Mouse (Mus musculus): ENCODE results near the gene Mixl1.

Mixl1 gene

DNA sequence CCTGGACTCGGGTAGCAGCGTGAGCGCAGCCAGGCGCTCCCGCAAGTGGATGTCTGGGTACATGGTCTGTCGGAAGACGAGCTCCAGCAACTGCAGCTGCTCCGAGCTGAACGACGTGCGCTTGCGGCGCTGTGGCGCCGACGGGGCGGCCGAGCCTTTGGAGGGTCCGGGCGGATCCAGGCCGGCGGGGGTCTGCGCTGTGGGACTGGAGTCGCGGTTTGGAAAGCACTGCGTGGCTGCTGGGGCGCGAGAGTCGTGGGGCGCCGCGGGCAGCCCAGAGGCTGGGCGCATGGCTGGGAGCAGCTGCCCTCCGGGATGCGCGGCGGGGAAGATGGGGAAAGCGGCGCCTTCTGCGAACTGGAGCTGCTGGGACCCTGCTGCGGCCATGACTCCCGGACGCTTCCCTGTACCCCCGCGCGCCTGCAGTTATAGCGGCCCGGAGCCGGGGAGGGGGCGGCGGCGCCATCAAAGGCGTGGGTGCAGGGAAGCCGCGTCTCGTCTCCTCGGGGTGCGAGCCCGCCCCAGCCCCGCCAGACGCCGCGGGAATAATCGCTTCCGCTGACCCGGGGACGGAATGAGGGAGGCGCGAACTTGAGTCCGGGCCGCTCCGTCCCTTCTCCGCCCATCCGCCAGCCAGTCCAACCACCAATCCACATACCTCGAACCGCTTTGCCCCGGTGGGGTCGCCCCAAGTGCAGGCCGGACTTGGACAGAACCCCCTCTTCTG is at the start of gene Mixl1:
Gene Mixl1, minus strand, starts transcription at position 409 of the 727 bp plus-strand sequence.
- Histone ChIP-seq H3K36me3 (ENCODE audit: control insufficient read depth, insufficient read depth, low read length, poor library complexity, severe bottlenecking) (no peaks in the 10 kb centered on the region), H3K27me3 (ENCODE audit: control insufficient read depth, insufficient read depth, low read length, poor library complexity, severe bottlenecking) (no peaks in the 10 kb centered on the region)
- DNase-seq (ENCODE audit: low read depth, low spot score), result peak; percentile 14

DNA sequence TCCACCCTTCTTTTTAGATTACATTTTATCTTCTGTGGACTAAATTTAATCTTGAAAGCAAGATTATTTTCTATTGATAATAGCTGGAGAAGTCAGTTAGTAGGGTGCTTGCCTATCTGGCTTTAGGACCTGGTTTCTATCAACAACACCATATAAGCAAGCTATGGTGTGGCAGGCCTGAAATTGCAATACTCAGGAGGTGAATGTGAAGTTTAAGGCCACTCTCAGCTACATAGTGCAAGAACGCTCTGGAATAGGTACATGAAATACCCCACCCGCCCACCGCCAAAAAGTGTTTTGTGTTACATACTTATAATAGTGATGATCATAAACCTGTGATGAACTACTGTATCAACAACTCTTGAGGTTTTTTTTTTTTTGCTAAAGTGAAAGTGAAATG is 32.4 kb upstream of the Mixl1 start:
- Histone ChIP-seq H3K27me3 (ENCODE audit: control insufficient read depth, insufficient read depth, low read length, poor library complexity, severe bottlenecking) (no peaks in the 10 kb centered on the region), H3K36me3 (ENCODE audit: control insufficient read depth, insufficient read depth, low read length, poor library complexity, severe bottlenecking) (peaks cover 2% of the 10 kb centered on the region; the same call in 1 of the 2 replicates)
- no peak for DNase-seq (ENCODE audit: low read depth, low spot score)

DNA sequence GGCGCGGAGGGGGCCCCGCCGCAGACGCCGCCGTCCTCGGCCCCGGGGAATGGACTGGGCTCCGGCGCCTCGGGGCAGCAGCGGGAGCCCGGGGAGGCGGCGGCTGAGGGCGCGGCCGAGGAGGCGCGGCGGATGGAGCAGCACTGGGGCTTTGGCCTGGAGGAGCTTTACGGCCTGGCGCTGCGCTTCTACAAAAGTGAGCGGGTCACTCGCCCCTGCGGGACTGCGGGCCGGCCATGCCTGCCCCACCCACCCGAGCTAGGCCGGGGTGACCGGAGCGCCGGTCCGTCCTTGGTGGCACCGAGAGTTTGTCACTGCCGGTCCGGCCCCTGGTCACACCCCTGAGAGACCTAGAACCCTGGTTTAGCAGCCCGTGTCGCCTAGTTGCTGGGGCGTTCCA is 29.3 kb upstream of the Mixl1 start:
- Histone ChIP-seq H3K27me3 (ENCODE audit: control insufficient read depth, insufficient read depth, low read length, poor library complexity, severe bottlenecking) (no peaks in the 10 kb centered on the region), H3K36me3 (ENCODE audit: control insufficient read depth, insufficient read depth, low read length, poor library complexity, severe bottlenecking) (peaks cover 2% of the 10 kb centered on the region; the same call in 1 of the 2 replicates)
- DNase-seq (ENCODE audit: low read depth, low spot score), result no peak

DNA sequence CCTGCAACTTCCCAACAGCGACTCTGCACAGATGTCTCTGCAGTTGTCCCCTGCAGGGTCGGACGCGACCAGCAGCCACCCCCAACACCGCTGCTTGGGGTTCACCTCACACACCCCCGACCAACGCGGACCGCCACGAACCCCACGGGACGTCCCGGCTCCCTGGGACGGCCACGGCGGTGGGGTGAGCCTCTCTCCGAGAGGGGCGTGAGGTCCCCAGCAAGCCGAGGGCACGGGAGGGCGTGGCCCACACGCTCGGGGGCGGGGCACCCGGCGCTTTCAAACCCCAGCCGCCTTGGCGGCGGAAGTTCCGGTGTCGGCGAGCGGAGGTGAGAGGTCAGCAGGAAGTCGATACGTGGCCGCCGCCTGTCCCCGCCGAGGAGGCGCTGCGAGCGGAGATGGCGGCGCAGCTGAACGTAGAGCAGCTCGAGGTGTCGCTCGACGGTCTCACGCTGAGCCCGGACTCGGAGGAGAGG is 28.9 kb upstream of the Mixl1 start, which contains the start of gene Acbd3:
Gene Acbd3, plus strand, starts transcription at position 340 of the 476 bp plus-strand sequence.
- Histone ChIP-seq H3K27me3 (ENCODE audit: control insufficient read depth, insufficient read depth, low read length, poor library complexity, severe bottlenecking) (no peaks in the 10 kb centered on the region), H3K36me3 (ENCODE audit: control insufficient read depth, insufficient read depth, low read length, poor library complexity, severe bottlenecking) (peaks cover 2% of the 10 kb centered on the region; the same call in 1 of the 2 replicates)
- DNase-seq (ENCODE audit: low read depth, low spot score), result peak; percentile 92

DNA sequence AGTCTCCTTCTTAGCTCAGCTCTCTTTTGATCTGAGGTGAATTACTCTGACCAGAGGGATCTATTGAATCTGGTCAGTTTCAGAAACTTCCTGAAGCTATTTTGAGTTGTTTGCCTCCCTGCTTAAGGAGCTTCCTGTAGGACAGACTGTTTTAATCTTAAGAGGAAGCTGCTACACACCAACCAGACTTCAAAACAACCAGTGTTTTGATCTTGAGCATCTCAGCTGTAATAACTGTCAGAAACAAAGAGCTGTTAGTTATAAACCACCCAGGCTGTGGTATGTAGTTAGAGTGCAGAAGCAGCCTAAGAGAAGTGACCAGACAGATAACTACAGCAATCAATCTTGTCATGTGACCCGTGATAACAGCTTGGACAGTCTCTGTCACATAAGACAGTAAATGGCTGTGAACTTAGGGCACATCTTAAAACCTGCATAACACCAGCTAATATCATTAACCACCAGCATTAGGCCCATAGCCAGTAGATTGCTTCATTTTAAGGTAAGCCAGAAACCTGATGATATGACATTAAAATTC is 26.9 kb upstream of the Mixl1 start:
- H3K27me3 ChIP-seq (ENCODE audit: control insufficient read depth, insufficient read depth, low read length, poor library complexity, severe bottlenecking), result no peaks in the 10 kb centered on the region
- no peak for DNase-seq (ENCODE audit: low read depth, low spot score)
- no peaks in the 10 kb centered on the region for H3K36me3 ChIP-seq (ENCODE audit: control insufficient read depth, insufficient read depth, low read length, poor library complexity, severe bottlenecking)

DNA sequence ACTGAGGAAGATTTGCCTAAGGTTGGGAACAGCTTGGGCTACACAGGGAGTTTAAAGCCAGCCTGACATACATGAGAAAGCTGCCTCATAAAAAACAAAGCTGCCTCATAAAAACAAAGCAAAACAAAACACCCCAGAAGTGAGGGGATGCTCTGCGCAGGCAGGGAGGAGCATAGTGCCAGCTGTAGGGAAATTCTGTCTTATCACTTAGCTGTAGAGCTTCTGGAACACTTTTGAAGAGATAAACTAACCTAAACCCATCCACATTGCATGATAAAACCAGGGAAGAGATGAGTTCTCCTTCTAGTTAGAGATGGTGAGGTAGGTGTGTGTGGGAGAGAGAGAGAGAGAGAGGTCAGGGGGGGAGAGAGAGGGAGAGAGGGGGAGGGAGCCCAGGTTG is 25.8 kb upstream of the Mixl1 start:
- DNase-seq (ENCODE audit: low read depth, low spot score), result no peak
- H3K27me3 ChIP-seq (ENCODE audit: control insufficient read depth, insufficient read depth, low read length, poor library complexity, severe bottlenecking), result no peaks in the 10 kb centered on the region
- no peaks in the 10 kb centered on the region for H3K36me3 ChIP-seq (ENCODE audit: control insufficient read depth, insufficient read depth, low read length, poor library complexity, severe bottlenecking)

DNA sequence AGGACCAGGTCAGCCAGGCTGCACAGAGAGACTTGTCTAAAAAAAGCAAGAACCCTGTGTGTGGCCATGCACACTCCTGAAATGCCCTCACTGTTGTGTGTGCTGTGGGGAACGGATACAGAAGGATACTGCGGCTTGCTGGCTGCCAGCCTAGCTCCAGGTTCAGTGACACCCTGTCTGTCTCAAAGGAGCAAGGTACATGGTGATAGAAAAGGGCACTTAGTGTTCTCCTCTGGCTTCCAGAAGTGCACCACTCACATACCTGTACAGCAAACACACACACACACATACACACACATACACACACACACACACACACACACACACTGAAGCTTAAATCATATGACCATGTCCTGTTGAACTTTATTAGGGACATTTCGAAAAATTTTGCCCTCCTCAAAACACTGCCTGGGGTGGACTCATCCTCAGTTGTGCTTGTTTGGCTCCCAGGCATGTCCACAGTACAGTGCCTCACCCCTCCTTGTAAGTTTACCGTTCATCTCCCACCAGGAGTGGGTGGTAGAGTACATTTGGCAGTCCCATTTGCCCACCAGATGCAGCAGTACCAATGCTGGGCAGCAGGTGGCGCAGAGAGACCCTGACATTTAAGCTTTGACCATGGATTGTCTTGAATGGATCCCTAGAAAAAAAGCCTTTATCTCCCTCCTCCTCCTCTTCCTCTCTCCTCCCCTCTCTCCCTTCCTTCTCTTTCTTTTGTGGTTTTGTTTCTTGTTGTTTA is 23.3 kb upstream of the Mixl1 start:
- DNase-seq (ENCODE audit: low read depth, low spot score), result peak; percentile 89
- no peaks in the 10 kb centered on the region for H3K36me3 ChIP-seq (ENCODE audit: control insufficient read depth, insufficient read depth, low read length, poor library complexity, severe bottlenecking)
- no peaks in the 10 kb centered on the region for H3K27me3 ChIP-seq (ENCODE audit: control insufficient read depth, insufficient read depth, low read length, poor library complexity, severe bottlenecking)

DNA sequence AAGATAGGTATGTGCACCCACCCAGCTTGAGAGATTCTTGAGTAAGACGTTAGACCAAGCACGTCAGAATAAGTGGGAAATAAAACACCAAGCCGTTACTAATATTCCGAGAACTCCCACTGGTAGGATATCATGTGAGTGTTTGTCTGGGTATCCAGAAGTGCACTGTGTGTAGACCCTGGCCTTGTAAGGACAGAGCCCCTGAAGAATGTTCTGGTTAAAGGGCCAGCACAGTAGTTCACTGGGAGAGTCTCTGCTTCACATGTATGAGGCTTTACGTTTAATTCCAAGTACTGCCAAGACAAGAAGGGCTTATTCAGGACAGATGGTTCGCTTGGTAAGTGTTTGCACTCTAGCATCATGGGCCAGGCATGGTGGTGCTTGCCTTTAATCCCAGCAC is 22.6 kb upstream of the Mixl1 start:
- Histone ChIP-seq H3K36me3 (ENCODE audit: control insufficient read depth, insufficient read depth, low read length, poor library complexity, severe bottlenecking) (no peaks in the 10 kb centered on the region), H3K27me3 (ENCODE audit: control insufficient read depth, insufficient read depth, low read length, poor library complexity, severe bottlenecking) (no peaks in the 10 kb centered on the region)
- DNase-seq (ENCODE audit: low read depth, low spot score), result no peak

DNA sequence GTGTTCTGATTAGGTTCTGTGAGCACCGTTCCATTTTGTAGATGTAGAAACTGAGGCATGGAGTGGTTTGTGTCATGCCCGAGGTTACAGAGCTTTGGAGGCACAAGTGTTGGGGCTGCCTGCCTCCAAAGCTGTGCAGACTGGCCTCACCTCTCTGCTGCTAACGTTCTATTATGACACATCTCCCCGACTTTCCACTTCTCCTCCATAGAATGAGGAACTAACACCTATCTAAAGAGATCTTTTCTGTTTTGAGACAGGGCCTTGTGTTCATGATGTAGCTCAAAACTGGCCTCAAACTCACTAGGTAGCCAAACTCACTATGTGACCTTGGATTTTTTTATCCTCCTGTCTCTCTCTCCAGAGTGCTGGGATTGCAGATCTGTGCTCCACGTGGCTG is 21.9 kb upstream of the Mixl1 start:
- no peaks in the 10 kb centered on the region for H3K27me3 ChIP-seq (ENCODE audit: control insufficient read depth, insufficient read depth, low read length, poor library complexity, severe bottlenecking)
- H3K36me3 ChIP-seq (ENCODE audit: control insufficient read depth, insufficient read depth, low read length, poor library complexity, severe bottlenecking), result no peaks in the 10 kb centered on the region
- no peak for DNase-seq (ENCODE audit: low read depth, low spot score)

DNA sequence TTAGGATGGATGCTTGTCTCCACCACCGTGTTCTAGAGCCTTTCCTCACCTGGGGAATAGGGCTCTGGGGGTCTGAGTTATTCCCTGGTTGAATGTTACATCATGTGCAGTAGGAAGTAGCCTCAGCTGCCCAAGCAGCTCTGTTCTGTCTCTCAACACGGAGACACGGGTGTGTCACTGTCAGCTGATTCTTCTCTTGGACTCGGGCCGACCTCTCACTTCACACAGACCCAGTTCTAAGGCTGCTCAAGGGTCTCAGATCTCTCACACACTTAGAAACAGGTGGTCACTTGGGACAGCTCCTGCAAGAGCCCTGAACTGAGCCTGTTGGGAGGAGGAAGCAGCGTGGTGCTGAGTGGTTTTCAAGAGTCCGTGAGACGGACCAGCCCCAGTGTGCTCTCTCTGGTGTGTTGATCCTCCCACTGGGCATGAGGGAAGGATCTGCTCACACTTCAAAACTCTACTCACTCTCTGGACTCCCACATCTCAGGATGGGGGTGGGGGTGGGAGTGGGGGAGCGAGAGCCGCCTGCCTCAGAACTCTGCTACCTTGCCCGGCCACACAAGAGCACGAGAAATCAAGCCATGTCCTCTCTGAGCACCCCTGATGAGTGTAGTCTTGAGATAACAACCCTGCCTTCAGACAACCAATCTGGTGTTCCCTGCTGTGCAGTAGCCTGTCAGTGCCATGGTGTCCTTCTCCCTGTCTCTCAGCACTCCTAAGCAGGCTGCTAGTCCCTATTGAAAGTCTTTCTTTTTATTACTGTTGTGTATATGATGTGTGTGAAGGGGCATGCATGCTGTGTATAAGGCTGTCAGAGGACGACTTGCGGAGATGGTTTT is 12.3 kb upstream of the Mixl1 start:
- no peaks in the 10 kb centered on the region for H3K36me3 ChIP-seq (ENCODE audit: control insufficient read depth, insufficient read depth, low read length, poor library complexity, severe bottlenecking)
- no peak for DNase-seq (ENCODE audit: low read depth, low spot score)
- no peaks in the 10 kb centered on the region for H3K27me3 ChIP-seq (ENCODE audit: control insufficient read depth, insufficient read depth, low read length, poor library complexity, severe bottlenecking)

DNA sequence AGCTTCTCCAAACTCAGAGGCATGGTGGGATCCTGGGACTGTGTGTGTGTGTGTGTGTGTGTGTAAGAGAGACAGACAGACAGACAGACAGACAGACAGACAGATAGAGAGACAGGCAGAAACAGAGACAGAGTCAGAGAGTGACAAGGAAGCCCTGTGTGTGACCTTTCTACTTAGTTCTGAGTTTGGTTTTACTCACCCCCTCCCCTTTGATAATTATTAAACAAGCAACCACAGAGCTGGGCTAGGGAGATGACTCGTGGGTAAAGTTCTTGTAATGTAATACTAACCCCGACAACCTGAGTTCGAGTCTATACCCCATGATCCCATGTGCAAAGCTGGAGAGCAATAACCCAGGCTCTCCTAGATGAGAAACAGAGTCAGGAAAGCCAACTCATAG is 11.0 kb upstream of the Mixl1 start:
- H3K27me3 ChIP-seq (ENCODE audit: control insufficient read depth, insufficient read depth, low read length, poor library complexity, severe bottlenecking), result no peaks in the 10 kb centered on the region
- no peaks in the 10 kb centered on the region for H3K36me3 ChIP-seq (ENCODE audit: control insufficient read depth, insufficient read depth, low read length, poor library complexity, severe bottlenecking)
- no peak for DNase-seq (ENCODE audit: low read depth, low spot score)

DNA sequence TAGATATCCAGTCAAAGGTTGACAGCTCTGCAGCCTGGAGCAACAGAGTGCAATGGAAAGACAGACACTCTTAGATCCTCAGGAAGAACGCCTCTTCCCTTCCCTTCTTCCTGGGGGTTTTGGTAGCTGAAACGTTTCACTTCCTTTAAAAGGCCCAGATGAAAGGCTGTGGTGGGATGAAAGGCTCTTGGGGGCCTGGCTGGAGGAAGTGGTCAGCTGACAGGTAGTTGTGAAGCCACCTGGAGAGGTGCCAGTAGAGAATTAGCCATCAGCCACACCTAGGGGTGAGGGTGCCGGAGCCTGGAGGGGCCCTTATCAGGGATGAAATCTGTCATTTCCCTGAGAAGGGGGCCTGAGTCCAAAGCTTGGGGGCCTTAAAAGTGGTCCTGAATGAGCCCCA is 10.5 kb upstream of the Mixl1 start:
- Histone ChIP-seq H3K27me3 (ENCODE audit: control insufficient read depth, insufficient read depth, low read length, poor library complexity, severe bottlenecking) (no peaks in the 10 kb centered on the region), H3K36me3 (ENCODE audit: control insufficient read depth, insufficient read depth, low read length, poor library complexity, severe bottlenecking) (no peaks in the 10 kb centered on the region)
- no peak for DNase-seq (ENCODE audit: low read depth, low spot score)

DNA sequence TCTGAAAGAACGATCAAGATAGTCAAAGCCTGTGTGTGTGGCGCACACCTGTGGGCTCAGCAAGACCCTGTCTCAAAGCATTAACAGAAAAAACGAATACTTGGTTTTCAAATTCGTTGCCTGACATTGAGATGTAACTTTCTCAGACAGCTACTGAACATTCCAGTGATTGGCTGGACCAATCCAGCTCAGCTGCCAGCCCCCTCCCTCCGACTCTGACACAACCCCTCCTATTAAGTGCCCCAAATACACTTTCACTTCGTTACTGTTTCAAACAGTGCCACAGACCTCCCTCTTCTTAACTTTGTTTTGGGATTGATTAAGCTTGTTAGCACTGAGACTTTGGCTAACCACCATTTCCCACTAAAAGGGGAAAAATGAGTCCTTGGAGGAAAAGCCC is 6.6 kb upstream of the Mixl1 start:
- no peak for DNase-seq (ENCODE audit: low read depth, low spot score)
- Histone ChIP-seq H3K27me3 (ENCODE audit: control insufficient read depth, insufficient read depth, low read length, poor library complexity, severe bottlenecking) (no peaks in the 10 kb centered on the region), H3K36me3 (ENCODE audit: control insufficient read depth, insufficient read depth, low read length, poor library complexity, severe bottlenecking) (no peaks in the 10 kb centered on the region)

DNA sequence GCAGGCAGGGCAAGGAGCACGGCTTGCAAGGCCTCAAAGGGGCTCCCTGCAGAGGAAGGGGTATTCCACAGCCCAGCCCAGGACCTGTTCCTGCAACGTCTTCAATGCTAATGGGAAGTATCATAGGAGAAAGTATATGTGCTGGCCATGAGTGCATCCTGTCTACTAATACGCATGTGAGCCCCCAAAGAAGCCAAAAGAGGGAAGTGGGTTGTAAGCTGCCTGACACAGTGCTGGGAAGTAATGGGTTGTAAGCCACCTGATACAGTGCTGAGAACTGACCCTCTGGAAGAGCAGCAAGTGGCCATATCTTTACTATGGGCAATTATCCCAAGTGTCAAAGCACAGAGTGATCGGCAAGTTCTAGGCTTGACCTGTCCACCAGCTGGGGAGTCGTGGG is 1.2 kb upstream of the Mixl1 start:
- Histone ChIP-seq H3K27me3 (ENCODE audit: control insufficient read depth, insufficient read depth, low read length, poor library complexity, severe bottlenecking) (no peaks in the 10 kb centered on the region), H3K36me3 (ENCODE audit: control insufficient read depth, insufficient read depth, low read length, poor library complexity, severe bottlenecking) (no peaks in the 10 kb centered on the region)
- peak; percentile 19 for DNase-seq (ENCODE audit: low read depth, low spot score)

All from splenic B cell, adult 2 months (primary cell).